Mouse (Mus musculus) MEL (cell line): Measurements from ENCODE around the gene Crybb2.

Source experiments
- ELF1 ChIP-seq: IDR thresholded peaks from 2 replicates; pipeline ENCODE4 v1.6.1; 2014; ENCODE audit warnings: low read depth, mild to moderate bottlenecking, inconsistent platforms, low read length, improper control_type of control experiment, moderate library complexity
- GATA1 ChIP-seq: IDR thresholded peaks from 2 replicates; pipeline ENCODE4 v1.6.1; 2011; ENCODE audit warnings: low read depth, low read length, improper control_type of control experiment
- MAFK ChIP-seq: IDR thresholded peaks from 2 replicates; pipeline ENCODE4 v1.6.1; 2011; ENCODE audit warnings: low read depth, mild to moderate bottlenecking, low read length, improper control_type of control experiment, borderline replicate concordance
- MYC ChIP-seq: IDR thresholded peaks from 2 replicates; pipeline ENCODE4 v1.6.1; 2011; ENCODE audit warnings: low read depth, mild to moderate bottlenecking, low read length, improper control_type of control experiment, moderate library complexity
- NELFE ChIP-seq: IDR thresholded peaks from 2 replicates; pipeline ENCODE4 v1.6.1; 2011; ENCODE audit warnings: low read depth, low read length, improper control_type of control experiment
- POLR2A ChIP-seq, 2 experiments: IDR thresholded peaks; 2 replicates each; pipeline ENCODE4 v1.6.1; 2011 to 2012; ENCODE audit warnings: low read length in 2 of 2, mild to moderate bottlenecking in 2 of 2, control low read depth in 1 of 2, improper control_type of control experiment in 1 of 2, low read depth in 1 of 2, moderate library complexity in 1 of 2; ENCODE audit not compliant: control insufficient read depth in 1 of 2, insufficient read depth in 1 of 2, poor library complexity in 1 of 2
- POLR2AphosphoS2 ChIP-seq: IDR thresholded peaks from 2 replicates; pipeline ENCODE4 v1.6.1; 2011; ENCODE audit warnings: low read length, improper control_type of control experiment
- RCOR1 ChIP-seq: IDR thresholded peaks from 2 replicates; pipeline ENCODE4 v1.6.1; 2012; ENCODE audit warnings: low read depth, mild to moderate bottlenecking, inconsistent platforms, low read length, improper control_type of control experiment
- SIN3A ChIP-seq: IDR thresholded peaks from 2 replicates; pipeline ENCODE4 v1.6.1; 2012; ENCODE audit warnings: low read length, improper control_type of control experiment, inconsistent platforms
- TCF12 ChIP-seq: IDR thresholded peaks from 2 replicates; pipeline ENCODE4 v1.6.1; 2014; ENCODE audit warnings: low read depth, mild to moderate bottlenecking, inconsistent platforms, low read length, improper control_type of control experiment, moderate library complexity
- ZNF384 ChIP-seq: IDR thresholded peaks from 2 replicates; pipeline ENCODE4 v1.6.1; 2012; ENCODE audit warnings: low read depth, mild to moderate bottlenecking, inconsistent platforms, low read length, improper control_type of control experiment

DNA sequence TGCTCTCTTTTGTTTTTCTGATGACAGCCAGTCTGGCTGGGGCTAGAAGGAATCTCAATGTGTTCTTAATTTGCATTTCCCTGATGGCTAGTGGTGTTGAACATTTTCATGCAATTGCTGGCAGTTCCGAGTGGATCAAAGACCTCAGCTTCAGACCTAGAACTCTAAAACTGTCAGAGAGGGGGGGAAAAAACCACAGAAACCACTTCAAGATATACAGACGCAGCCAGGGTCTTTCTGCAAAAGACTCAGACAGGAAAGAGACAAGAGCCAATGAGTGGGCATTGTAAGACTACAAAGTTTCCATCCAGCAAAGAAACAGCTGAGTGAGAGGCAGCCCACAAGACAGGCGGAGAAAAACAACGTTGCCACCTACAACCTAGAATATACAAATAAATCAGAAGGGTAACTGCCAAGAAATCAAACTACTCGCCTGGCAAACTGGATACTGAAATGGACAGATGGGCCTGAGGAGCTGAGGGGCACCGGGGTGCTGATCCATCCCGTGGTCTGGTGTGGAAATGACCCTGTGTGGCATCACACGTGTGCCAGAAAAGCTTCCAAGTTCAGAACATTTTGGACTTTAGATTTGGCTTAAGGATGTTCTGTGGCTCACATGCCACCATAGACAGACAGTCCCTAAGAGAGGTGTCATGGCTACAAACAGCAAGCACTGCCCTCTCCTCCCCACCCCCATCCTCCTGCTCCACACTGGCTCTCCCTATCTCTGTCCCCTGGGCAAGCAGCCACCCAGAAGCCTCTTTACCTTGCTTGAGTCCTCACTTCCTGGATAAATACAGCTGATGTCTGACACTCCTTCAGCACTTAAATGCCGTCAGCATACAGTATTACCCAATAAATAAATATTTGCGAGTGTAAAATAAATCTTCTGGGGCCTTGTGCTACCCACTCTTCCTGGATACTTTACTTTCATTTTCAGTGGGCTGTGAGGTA is 34.5 kb downstream of the Crybb2 start:
- TF ChIP-seq GATA1 (no peak), POLR2AphosphoS2 (no peak), MAFK (no peak), NELFE (no peak), POLR2A (IDR thresholded peaks at IDR 0.05; ENCODE audit: control insufficient read depth in 1 of 2, insufficient read depth in 1 of 2, low read depth in 1 of 2, low read length in 2 of 2, poor library complexity in 1 of 2) (no peak), ZNF384 (no peak), RCOR1 (no peak), TCF12 (no peak), MYC (no peak), ELF1 (no peak), SIN3A (no peak)
